Comparison of ENCODE assay signal across 20 mouse cellular contexts in the genomic region with DNA sequence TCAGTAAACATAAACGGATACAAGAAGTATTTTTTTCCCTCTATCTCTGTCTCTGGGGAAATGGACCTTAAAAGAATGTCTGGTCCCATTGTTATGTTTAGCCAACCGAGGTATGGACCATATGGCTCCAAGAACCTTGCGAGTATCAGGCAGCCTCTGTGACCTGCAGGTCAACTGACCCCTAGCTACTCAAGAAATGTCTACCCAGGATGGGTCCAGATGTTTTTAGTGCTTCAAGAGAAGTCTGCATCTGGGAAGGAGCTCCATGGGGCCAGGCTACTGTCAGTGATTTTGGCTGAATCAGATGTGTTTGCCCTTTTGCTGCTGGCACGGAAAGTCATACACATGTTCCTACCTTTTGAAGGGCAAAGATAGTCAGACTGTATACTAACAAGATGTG. TPM values are rescaled to one million over a fixed set of nuclear protein-coding genes. Genes with fewer than 3 reads are reported as not detected.
A peak's percentile ranks its signal among the peaks of the same experiment; 100 is the strongest.
DNase-seq lines count a peak whose midpoint lies in the region; ATAC-seq lines count a peak whose summit lies in the region.
"Had no signal": no experiment of that assay in that cellular context is flagged by ENCODE, and none has a peak within 500 bp of the region (broad histone marks: within the 10 kb centered on the region; RNA-seq: fewer than 3 reads in every experiment).

No protein-coding gene starts in this region.

- DNase-seq in embryo, embryonic 10 days (ENCODE audit: low spot score), result peak; percentile 63
- no peak for DNase-seq in embryo, embryonic 9.5 days (ENCODE audit: extremely low spot score)
- DNase-seq in limb, embryonic 11.5 days (ENCODE audit: low spot score), result peak; percentile 20
- no peak for DNase-seq in limb, embryonic 10.5 days (ENCODE audit: low spot score)
- DNase-seq in hindbrain, embryonic 14.5 days (ENCODE audit: low spot score), result no peak
- no peak for DNase-seq in adrenal gland, postnatal 14 days
- DNase-seq in gastrocnemius, postnatal 36 days, result no peak
- DNase-seq: gastrocnemius, postnatal 25 days; heart, postnatal 4 days; kidney, adult 2 months; kidney, postnatal 36 days; lung, postnatal 10 days had no signal

- no peak overlapping the region for H3K27ac ChIP-seq in limb, embryonic 11.5 days (replicated peaks; ENCODE audit: low read depth, low read length)
- no peak overlapping the region for H3K27ac ChIP-seq in limb, embryonic 10.5 days
- peak overlapping the region; percentile 12; the same call in 1 of the 2 replicates for H3K27ac ChIP-seq in hindbrain, embryonic 14.5 days
- no peak overlapping the region for H3K27ac ChIP-seq in neural tube, embryonic 12.5 days
- H3K27ac ChIP-seq: embryonic facial prominence, embryonic 15.5 days; heart, embryonic 13.5 days; liver, embryonic 14.5 days had no signal

- H3K9me3 ChIP-seq in limb, embryonic 11.5 days (ENCODE audit: control insufficient read depth, low read length), result no peaks in the 10 kb centered on the region
- H3K9me3 ChIP-seq in limb, embryonic 10.5 days (replicated peaks), result no peaks in the 10 kb centered on the region
- no peaks in the 10 kb centered on the region for H3K9me3 ChIP-seq in hindbrain, embryonic 14.5 days (ENCODE audit: control insufficient read depth, low read length)
- H3K9me3 ChIP-seq in neural tube, embryonic 12.5 days, result no peaks in the 10 kb centered on the region
- H3K9me3 ChIP-seq: embryonic facial prominence, embryonic 15.5 days; heart, embryonic 13.5 days had no signal

- no peak for ATAC-seq in limb, embryonic 11.5 days (ENCODE audit: insufficient number of reproducible peaks, low FRiP score, low TSS enrichment, low read depth)
- no peak for ATAC-seq in hindbrain, embryonic 14.5 days (ENCODE audit: low FRiP score)
- ATAC-seq in neural tube, embryonic 12.5 days (ENCODE audit: low FRiP score, low read depth), result no peak

- no peaks in the 10 kb centered on the region for H3K4me1 ChIP-seq in limb, embryonic 11.5 days (ENCODE audit: control insufficient read depth, insufficient read depth, low read length)
- H3K4me1 ChIP-seq in limb, embryonic 10.5 days, result peaks cover 9% of the 10 kb centered on the region
- peaks cover 6% of the 10 kb centered on the region; the same call in 1 of the 2 replicates for H3K4me1 ChIP-seq in hindbrain, embryonic 14.5 days (replicated peaks; ENCODE audit: control insufficient read depth, insufficient read depth, low read length)
- peaks cover 4% of the 10 kb centered on the region; the same call in 1 of the 2 replicates for H3K4me1 ChIP-seq in neural tube, embryonic 12.5 days
- H3K4me1 ChIP-seq: embryonic facial prominence, embryonic 15.5 days had no signal

- no peaks in the 10 kb centered on the region for H3K36me3 ChIP-seq in limb, embryonic 11.5 days (ENCODE audit: control insufficient read depth, insufficient read depth, low read length)
- no peaks in the 10 kb centered on the region for H3K36me3 ChIP-seq in limb, embryonic 10.5 days
- H3K36me3 ChIP-seq in hindbrain, embryonic 14.5 days (replicated peaks; ENCODE audit: control insufficient read depth, insufficient read depth), result no peaks in the 10 kb centered on the region
- H3K36me3 ChIP-seq in neural tube, embryonic 12.5 days, result no peaks in the 10 kb centered on the region
- H3K36me3 ChIP-seq: embryonic facial prominence, embryonic 15.5 days; heart, embryonic 13.5 days had no signal

- no peak overlapping the region for H3K4me2 ChIP-seq in limb, embryonic 11.5 days (ENCODE audit: low read depth, severe bottlenecking)
- peak overlapping the region; percentile 40 for H3K4me2 ChIP-seq in hindbrain, embryonic 14.5 days (replicated peaks)
- H3K4me2 ChIP-seq in neural tube, embryonic 12.5 days (replicated peaks), result peak overlapping the region; percentile 18
- H3K4me2 ChIP-seq: embryonic facial prominence, embryonic 15.5 days; heart, embryonic 13.5 days had no signal

- H3K4me3 ChIP-seq in limb, embryonic 11.5 days (ENCODE audit: low read depth, low read length), result no peak overlapping the region
- H3K4me3 ChIP-seq in limb, embryonic 10.5 days, result no peak overlapping the region
- H3K4me3 ChIP-seq in hindbrain, embryonic 14.5 days (replicated peaks; ENCODE audit: low read length), result no peak overlapping the region
- H3K4me3 ChIP-seq in neural tube, embryonic 12.5 days, result no peak overlapping the region
- H3K4me3 ChIP-seq: embryonic facial prominence, embryonic 15.5 days; heart, embryonic 13.5 days; megakaryocyte, embryonic 14.5 days had no signal

- no peak overlapping the region for H3K9ac ChIP-seq in limb, embryonic 11.5 days (ENCODE audit: low read length)
- H3K9ac ChIP-seq in hindbrain, embryonic 14.5 days, result peak overlapping the region; percentile 8; the same call in 1 of the 2 replicates
- no peak overlapping the region for H3K9ac ChIP-seq in neural tube, embryonic 12.5 days
- H3K9ac ChIP-seq: embryonic facial prominence, embryonic 15.5 days; heart, embryonic 13.5 days; liver, embryonic 14.5 days had no signal

- 7% methylated on average over 4 of the region's 4 CpGs for WGBS in limb, embryonic 11.5 days
- 6% methylated on average over 4 of the region's 4 CpGs for WGBS in limb, embryonic 10.5 days
- 10% methylated on average over 4 of the region's 4 CpGs for WGBS in hindbrain, embryonic 14.5 days
- 9% methylated on average over 4 of the region's 4 CpGs for WGBS in neural tube, embryonic 12.5 days

- intact Hi-C loops in gastrocnemius, postnatal 36 days (cut with DNase I), result no loop called here

- peaks cover 90% of the 10 kb centered on the region for H3K27me3 ChIP-seq in limb, embryonic 11.5 days (ENCODE audit: control insufficient read depth, insufficient read depth, low read length)
- peaks cover 100% of the 10 kb centered on the region for H3K27me3 ChIP-seq in limb, embryonic 10.5 days (ENCODE audit: low read depth, poor library complexity, severe bottlenecking)
- peaks cover 98% of the 10 kb centered on the region for H3K27me3 ChIP-seq in hindbrain, embryonic 14.5 days (ENCODE audit: control insufficient read depth, insufficient read depth, low read length)
- H3K27me3 ChIP-seq in neural tube, embryonic 12.5 days (replicated peaks), result peaks cover 77% of the 10 kb centered on the region

RNA-seq across cellular contexts. Expression of gene Zic1, which starts 9.1 kb away (rescaled TPM):
- polyA plus RNA-seq in limb, embryonic 11.5 days (2014; fragmentation: Nextera tagmentation; extraction: Ambion mirVana), result 0.18 and 0.27 TPM in 2 replicates
- 0.05 and 0.06 TPM in 2 replicates for polyA plus RNA-seq in limb, embryonic 10.5 days (2016; fragmentation: Nextera tagmentation; extraction: Ambion mirVana)
- 21.4 and 25.1 TPM in 2 replicates for polyA plus RNA-seq in hindbrain, embryonic 14.5 days (2014; fragmentation: Nextera tagmentation; extraction: Ambion mirVana)
- polyA plus RNA-seq in neural tube, embryonic 12.5 days (2016; fragmentation: Nextera tagmentation; extraction: Ambion mirVana), result 19.0 and 19.9 TPM in 2 replicates
- 0.90 TPM in 1 of 2 replicates, not detected in the other for total RNA-seq in adrenal gland, postnatal 14 days (2021)
- total RNA-seq in gastrocnemius, postnatal 36 days (2021), result 1 to 10 TPM; 1.3 to 2.8 TPM
- total RNA-seq: heart, postnatal 4 days; neutrophil, adult 5-6 weeks had no signal
- polyA plus RNA-seq: heart, embryonic 13.5 days; kidney, adult 2 months; spleen, adult 2 months; stomach, embryonic 16.5 days had no signal

RNA-seq across cellular contexts. Expression of gene Zic4, which starts 12.5 kb away (rescaled TPM):
- polyA plus RNA-seq in limb, embryonic 11.5 days (2014; fragmentation: Nextera tagmentation; extraction: Ambion mirVana), result 0.34 and 0.37 TPM in 2 replicates
- 0.05 and 0.24 TPM in 2 replicates for polyA plus RNA-seq in limb, embryonic 10.5 days (2016; fragmentation: Nextera tagmentation; extraction: Ambion mirVana)
- 47.8 and 54.9 TPM in 2 replicates for polyA plus RNA-seq in hindbrain, embryonic 14.5 days (2014; fragmentation: Nextera tagmentation; extraction: Ambion mirVana)
- 62.8 and 66.6 TPM in 2 replicates for polyA plus RNA-seq in neural tube, embryonic 12.5 days (2016; fragmentation: Nextera tagmentation; extraction: Ambion mirVana)
- total RNA-seq in adrenal gland, postnatal 14 days (2021), result not detected in 2 replicates
- total RNA-seq in gastrocnemius, postnatal 36 days (2021), result under 1 TPM in 1 of 2 experiments, not detected in 1; 0.43 TPM
- total RNA-seq: gastrocnemius, postnatal 25 days; heart, postnatal 4 days; neutrophil, adult 5-6 weeks had no signal
- polyA plus RNA-seq: heart, embryonic 13.5 days; kidney, adult 2 months; spleen, adult 2 months; stomach, embryonic 16.5 days had no signal

Comparison
In these comparisons a context has a peak if more than half of its experiments do, and no peak if none do; other contexts are left out.
1. DNase-seq: peak in embryo, embryonic 10 days (single experiment) and limb, embryonic 11.5 days (single experiment); none in embryo, embryonic 9.5 days (single experiment), limb, embryonic 10.5 days (single experiment), hindbrain, embryonic 14.5 days (single experiment), adrenal gland, postnatal 14 days (single experiment) and gastrocnemius, postnatal 36 days (0 of 2).
2. RNA of gene Zic1, which starts 9.1 kb away (polyA plus RNA-seq): 21.4 to 25.1 TPM in hindbrain, embryonic 14.5 days and 19.0 to 19.9 TPM in neural tube, embryonic 12.5 days; 0.18 to 0.27 TPM in limb, embryonic 11.5 days and 0.05 to 0.06 TPM in limb, embryonic 10.5 days; every median in the first group is over 10 times any median in the second.
3. RNA of gene Zic4, which starts 12.5 kb away (polyA plus RNA-seq): 62.8 to 66.6 TPM in neural tube, embryonic 12.5 days and 47.8 to 54.9 TPM in hindbrain, embryonic 14.5 days; 0.34 to 0.37 TPM in limb, embryonic 11.5 days and 0.05 to 0.24 TPM in limb, embryonic 10.5 days; every median in the first group is over 10 times any median in the second.